Mouse (Mus musculus) cortical plate, adult 2 months (tissue): ENCODE results near the gene Rab42. TPM values are rescaled to one million over a fixed set of nuclear protein-coding genes. Genes with fewer than 3 reads are reported as not detected.

Experiments used
- H3K27ac ChIP-seq: fragments of 200-500 bp; 2 replicates; pipeline ENCODE4 v1.5.1; 2012; ENCODE audit warnings: low read length, control low read depth, inconsistent platforms; ENCODE audit not compliant: insufficient read depth
- H3K4me1 ChIP-seq: fragments of 200-500 bp; 2 replicates; pipeline ENCODE4 v1.6.1; 2011; ENCODE audit warnings: low read length; ENCODE audit not compliant: control insufficient read depth, insufficient read depth
- H3K4me3 ChIP-seq: fragments of 200-500 bp; 2 replicates; pipeline ENCODE4 v1.5.1; 2011; ENCODE audit warnings: mild to moderate bottlenecking, low read length, control low read depth; ENCODE audit not compliant: insufficient read depth
- CTCF ChIP-seq: fragments of 200-500 bp; IDR thresholded peaks from 2 replicates; pipeline ENCODE4 v1.5.1; 2011; ENCODE audit warnings: mild to moderate bottlenecking, control low read depth, low read length; ENCODE audit not compliant: insufficient read depth; ENCODE audit errors: extremely low read depth
- POLR2A ChIP-seq: fragments of 200-500 bp; IDR thresholded peaks from 2 replicates; pipeline ENCODE4 v1.6.1; 2011; ENCODE audit warnings: mild to moderate bottlenecking, low read length, control low read depth; ENCODE audit not compliant: insufficient read depth; ENCODE audit errors: extremely low read depth
- polyA plus RNA-seq: library from polyadenylated mRNA; depleted of rRNA; stranded (reverse); fragments of >200 nt; gene quantifications from 2 replicates; pipeline ENCODE4 v1.2.3, GENCODE M21; 2012; rRNA removed

The Rab42 gene
- polyA plus RNA-seq, 1 experiment: 3.8 TPM

GRCm38 (mm10) chr4:132260404-132261379 lies 42.5 kb downstream of the Rab42 start:
- TF ChIP-seq CTCF (no peak), POLR2A (no peak)
- peaks cover 5% of the 10 kb centered on the region; the same call in 1 of the 2 replicates for H3K4me1 ChIP-seq
- peak overlapping the region; percentile 63 for H3K4me3 ChIP-seq
- H3K27ac ChIP-seq: peak overlapping the region; percentile 74

- no peak overlapping the region; the same call in 1 of the 2 replicates for H3K4me3 ChIP-seq
- no peak for TF ChIP-seq CTCF
- no peak for TF ChIP-seq POLR2A
- H3K27ac ChIP-seq: no peak overlapping the region
- peaks cover 5% of the 10 kb centered on the region; the same call in 1 of the 2 replicates for H3K4me1 ChIP-seq
Measured at GRCm38 (mm10) chr4:132259248-132259647, 43.9 kb downstream of the Rab42 start.

- H3K4me1 ChIP-seq: peaks cover 5% of the 10 kb centered on the region; the same call in 1 of the 2 replicates
- TF ChIP-seq POLR2A (no peak), CTCF (no peak)
- no peak overlapping the region for H3K4me3 ChIP-seq
- H3K27ac ChIP-seq: no peak overlapping the region
Measured at GRCm38 (mm10) chr4:132256384-132256783, 46.8 kb downstream of the Rab42 start.

- TF ChIP-seq CTCF (no peak), POLR2A (no peak)
- peaks cover 5% of the 10 kb centered on the region; the same call in 1 of the 2 replicates for H3K4me1 ChIP-seq
Measured at GRCm38 (mm10) chr4:132254986-132255385, 48.2 kb downstream of the Rab42 start.

GRCm38 (mm10) chr4:132253622-132254021 lies 49.6 kb downstream of the Rab42 start:
- Histone ChIP-seq H3K4me3 (no peak overlapping the region), H3K27ac (no peak overlapping the region), H3K4me1 (no peaks in the 10 kb centered on the region)
- TF ChIP-seq CTCF (no peak), POLR2A (no peak)

More at GRCm38 (mm10) chr4:132254986-132255385, 48.2 kb downstream of the Rab42 start:
- no peak overlapping the region for H3K4me3 ChIP-seq
- no peak overlapping the region for H3K27ac ChIP-seq

GRCm38 (mm10) chr4:132253128-132253527 lies 50.1 kb downstream of the Rab42 start:
- TF ChIP-seq CTCF (no peak), POLR2A (no peak)
- H3K4me1 ChIP-seq: no peaks in the 10 kb centered on the region
- H3K27ac ChIP-seq: no peak overlapping the region
- H3K4me3 ChIP-seq: no peak overlapping the region

Other genes with a start within 250 kb of the Rab42 start
- 0.10 and 0.19 TPM in 2 replicates for gene Gm10300, start 228.7 kb downstream of the Rab42 start, polyA plus RNA-seq
- gene Epb41, start 228.1 kb downstream of the Rab42 start, polyA plus RNA-seq: 36.5 and 37.8 TPM in 2 replicates
- 9.7 and 10.5 TPM in 2 replicates for gene Oprd1, start 158.9 kb downstream of the Rab42 start, polyA plus RNA-seq
- gene Ythdf2, start 91.1 kb downstream of the Rab42 start, polyA plus RNA-seq: 19.3 and 20.5 TPM in 2 replicates
- 19.1 and 20.6 TPM in 2 replicates for gene Gmeb1, start 41.8 kb downstream of the Rab42 start, polyA plus RNA-seq
- 15.9 and 19.4 TPM in 2 replicates for gene Taf12, start 29.0 kb downstream of the Rab42 start, polyA plus RNA-seq
- gene Trnau1ap, start 26.2 kb upstream of the Rab42 start, polyA plus RNA-seq: 14.9 and 16.6 TPM in 2 replicates
- gene Rcc1, start 50.2 kb upstream of the Rab42 start, polyA plus RNA-seq: 8.8 and 9.2 TPM in 2 replicates
- 5.6 and 6.4 TPM in 2 replicates for gene Phactr4, start 119.1 kb upstream of the Rab42 start, polyA plus RNA-seq
- 5.6 TPM in 2 replicates for gene Med18, start 160.5 kb upstream of the Rab42 start, polyA plus RNA-seq
- gene Sesn2, start 207.1 kb upstream of the Rab42 start, polyA plus RNA-seq: 8.1 and 8.2 TPM in 2 replicates
- gene Atpif1, start 230.3 kb upstream of the Rab42 start, polyA plus RNA-seq: 738 and 747 TPM in 2 replicates
- gene Dnajc8, start 232.2 kb upstream of the Rab42 start, polyA plus RNA-seq: 112 and 117 TPM in 2 replicates